Mouse (Mus musculus): ENCODE results near the gene Spg21. TPM values are rescaled to one million over a fixed set of nuclear protein-coding genes. Genes with fewer than 3 reads are reported as not detected.

The Spg21 gene
- 55.6 to 62.9 TPM (median 60.9 TPM) in 3 replicates for total RNA-seq (2017)

GRCm38 (mm10) chr9:65460732-65461442, at the start of gene Spg21:
Gene Spg21, plus strand, starts transcription at chr9:65460947.
- peak; percentile 97 for ATAC-seq (replicated peaks; ENCODE audit: insufficient number of reproducible peaks, low FRiP score, low TSS enrichment, poor library complexity, severe bottlenecking)

GRCm38 (mm10) chr9:65411326-65411725, 49.4 kb upstream of the Spg21 start:
- no peak for ATAC-seq (replicated peaks; ENCODE audit: insufficient number of reproducible peaks, low FRiP score, low TSS enrichment, poor library complexity, severe bottlenecking)

- no peak for ATAC-seq (replicated peaks; ENCODE audit: insufficient number of reproducible peaks, low FRiP score, low TSS enrichment, poor library complexity, severe bottlenecking)
Observed at GRCm38 (mm10) chr9:65417738-65418137, 43.0 kb upstream of the Spg21 start.

- no peak for ATAC-seq (replicated peaks; ENCODE audit: insufficient number of reproducible peaks, low FRiP score, low TSS enrichment, poor library complexity, severe bottlenecking)
Observed at GRCm38 (mm10) chr9:65419633-65420032, 41.1 kb upstream of the Spg21 start.

- no peak for ATAC-seq (replicated peaks; ENCODE audit: insufficient number of reproducible peaks, low FRiP score, low TSS enrichment, poor library complexity, severe bottlenecking)
Observed at GRCm38 (mm10) chr9:65422760-65423501, 37.8 kb upstream of the Spg21 start, which contains the start of gene Slc51b. Gene Slc51b, minus strand, starts transcription at chr9:65422955.

- ATAC-seq (replicated peaks; ENCODE audit: insufficient number of reproducible peaks, low FRiP score, low TSS enrichment, poor library complexity, severe bottlenecking) = no peak
Observed at GRCm38 (mm10) chr9:65424393-65424792, 36.4 kb upstream of the Spg21 start.

- ATAC-seq (replicated peaks; ENCODE audit: insufficient number of reproducible peaks, low FRiP score, low TSS enrichment, poor library complexity, severe bottlenecking) = no peak
Observed at GRCm38 (mm10) chr9:65427511-65427910, 33.2 kb upstream of the Spg21 start.

- no peak for ATAC-seq (replicated peaks; ENCODE audit: insufficient number of reproducible peaks, low FRiP score, low TSS enrichment, poor library complexity, severe bottlenecking)
Observed at GRCm38 (mm10) chr9:65428003-65428402, 32.7 kb upstream of the Spg21 start.

GRCm38 (mm10) chr9:65430401-65430800, 30.3 kb upstream of the Spg21 start:
- ATAC-seq (replicated peaks; ENCODE audit: insufficient number of reproducible peaks, low FRiP score, low TSS enrichment, poor library complexity, severe bottlenecking) = no peak

- ATAC-seq (replicated peaks; ENCODE audit: insufficient number of reproducible peaks, low FRiP score, low TSS enrichment, poor library complexity, severe bottlenecking) = no peak
Observed at GRCm38 (mm10) chr9:65430921-65431320, 29.8 kb upstream of the Spg21 start.

- ATAC-seq (replicated peaks; ENCODE audit: insufficient number of reproducible peaks, low FRiP score, low TSS enrichment, poor library complexity, severe bottlenecking) = peak; percentile 67
Observed at GRCm38 (mm10) chr9:65432236-65432635, 28.5 kb upstream of the Spg21 start.

- no peak for ATAC-seq (replicated peaks; ENCODE audit: insufficient number of reproducible peaks, low FRiP score, low TSS enrichment, poor library complexity, severe bottlenecking)
Observed at GRCm38 (mm10) chr9:65434140-65434539, 26.6 kb upstream of the Spg21 start.

- ATAC-seq (replicated peaks; ENCODE audit: insufficient number of reproducible peaks, low FRiP score, low TSS enrichment, poor library complexity, severe bottlenecking) = no peak
Observed at GRCm38 (mm10) chr9:65435211-65435610, 25.5 kb upstream of the Spg21 start.

- peak; percentile 94 for ATAC-seq (replicated peaks; ENCODE audit: insufficient number of reproducible peaks, low FRiP score, low TSS enrichment, poor library complexity, severe bottlenecking)
Observed at GRCm38 (mm10) chr9:65435671-65436301, 25.0 kb upstream of the Spg21 start, which contains the start of gene Mtfmt. Gene Mtfmt, plus strand, starts transcription at chr9:65435782.

GRCm38 (mm10) chr9:65444692-65445091, 16.1 kb upstream of the Spg21 start:
- no peak for ATAC-seq (replicated peaks; ENCODE audit: insufficient number of reproducible peaks, low FRiP score, low TSS enrichment, poor library complexity, severe bottlenecking)

GRCm38 (mm10) chr9:65447951-65448350, 12.8 kb upstream of the Spg21 start:
- no peak for ATAC-seq (replicated peaks; ENCODE audit: insufficient number of reproducible peaks, low FRiP score, low TSS enrichment, poor library complexity, severe bottlenecking)

GRCm38 (mm10) chr9:65458975-65459374, 1.8 kb upstream of the Spg21 start:
- ATAC-seq (replicated peaks; ENCODE audit: insufficient number of reproducible peaks, low FRiP score, low TSS enrichment, poor library complexity, severe bottlenecking) = no peak

GRCm38 (mm10) chr9:65460198-65460597, 549 bp upstream of the Spg21 start:
- ATAC-seq (replicated peaks; ENCODE audit: insufficient number of reproducible peaks, low FRiP score, low TSS enrichment, poor library complexity, severe bottlenecking) = no peak

GRCm38 (mm10) chr9:65462544-65462943, 1.8 kb downstream of the Spg21 start:
- ATAC-seq (replicated peaks; ENCODE audit: insufficient number of reproducible peaks, low FRiP score, low TSS enrichment, poor library complexity, severe bottlenecking) = no peak

Measured in monocyte, adult 5-6 weeks (primary cell).